Mouse (Mus musculus): Measurements from ENCODE around the gene Dstn. TPM values are rescaled to one million over a fixed set of nuclear protein-coding genes. Genes with fewer than 3 reads are reported as not detected.

The Dstn gene
- polyA plus RNA-seq, 1 experiment = 179 TPM

DNA sequence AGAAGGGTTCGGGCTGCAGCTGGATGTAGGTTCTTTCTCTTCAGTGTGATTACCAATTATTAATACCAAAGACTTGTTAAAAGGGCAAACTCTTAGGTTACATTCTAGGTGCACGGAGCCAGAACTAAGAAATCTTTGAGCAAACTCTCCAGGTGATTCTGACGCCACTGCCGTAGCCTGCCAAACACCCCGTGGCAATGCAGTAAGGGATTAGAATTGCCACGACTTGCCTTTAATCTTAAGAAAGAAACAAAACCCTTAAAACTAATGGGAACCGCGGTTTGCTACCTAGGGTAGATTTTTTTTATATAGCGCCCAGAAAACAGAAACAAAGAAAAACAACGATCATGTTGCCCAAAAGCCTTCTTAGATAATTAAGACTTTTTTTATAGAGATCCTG lies 899 bp upstream of the Dstn start:
- peak overlapping the region; percentile 87 for H3K27ac ChIP-seq (ENCODE audit: insufficient read depth, low read depth, low read length)
- H3K4me3 ChIP-seq (ENCODE audit: insufficient read depth, low read length) = peak overlapping the region; percentile 91
- peaks cover 19% of the 10 kb centered on the region for H3K4me1 ChIP-seq (ENCODE audit: control insufficient read depth, insufficient read depth, low read length)
- no peak for TF ChIP-seq CTCF (IDR thresholded peaks at IDR 0.05; ENCODE audit: low read depth, low read length)
- no peak for TF ChIP-seq POLR2A (IDR thresholded peaks at IDR 0.05; ENCODE audit: borderline replicate concordance, low read depth, low read length)

DNA sequence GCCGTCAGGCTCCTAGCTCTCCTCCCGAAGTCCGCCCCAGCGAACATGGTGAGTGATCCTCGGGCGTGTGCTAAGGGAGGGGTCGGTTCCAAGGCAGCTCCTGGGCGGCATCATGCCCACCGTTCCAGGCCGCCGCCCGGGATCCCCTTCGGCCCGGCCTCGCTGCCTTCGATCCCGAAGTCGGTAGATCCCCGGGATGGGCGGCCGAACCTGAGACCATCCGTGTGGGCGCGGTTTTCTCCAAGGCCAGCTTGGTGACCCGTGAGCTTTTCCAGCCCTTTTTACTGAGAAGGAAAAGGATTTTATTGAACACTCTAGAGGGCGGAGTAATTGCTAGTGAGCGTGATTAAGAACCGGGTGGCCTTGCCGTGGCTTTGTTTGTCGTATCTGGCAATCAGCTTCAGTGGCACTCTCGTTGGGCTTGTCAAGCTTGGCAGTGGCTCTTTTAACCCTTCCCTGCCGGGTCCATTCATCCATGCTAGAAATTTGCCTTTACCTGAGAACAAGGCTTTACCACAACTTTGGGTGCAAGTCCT lies 548 bp downstream of the Dstn start:
- Histone ChIP-seq H3K4me3 (ENCODE audit: insufficient read depth, low read length) (peak overlapping the region; percentile 91), H3K4me1 (ENCODE audit: control insufficient read depth, insufficient read depth, low read length) (peaks cover 18% of the 10 kb centered on the region), H3K27ac (ENCODE audit: insufficient read depth, low read depth, low read length) (peak overlapping the region; percentile 71)
- no peak for TF ChIP-seq CTCF (IDR thresholded peaks at IDR 0.05; ENCODE audit: low read depth, low read length)
- no peak for TF ChIP-seq POLR2A (IDR thresholded peaks at IDR 0.05; ENCODE audit: borderline replicate concordance, low read depth, low read length)

DNA sequence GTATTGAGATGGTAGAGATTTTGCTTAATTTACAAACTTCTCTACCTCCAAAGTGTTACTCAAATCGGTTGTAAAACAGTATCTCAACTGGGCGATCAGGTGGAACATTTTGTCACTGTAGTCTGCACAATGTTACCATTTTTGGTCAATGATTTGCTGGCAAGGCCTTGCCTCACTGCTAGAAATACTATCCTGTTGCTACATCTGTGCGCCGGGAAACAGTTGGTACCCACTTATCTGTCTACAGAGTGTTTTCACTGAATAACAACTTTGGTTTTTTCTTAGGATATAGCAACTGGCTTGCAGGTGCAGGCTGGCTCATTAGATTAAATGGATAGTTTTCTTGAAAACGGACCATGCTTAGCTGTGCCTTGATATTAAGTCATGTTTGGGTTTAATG lies 1.1 kb downstream of the Dstn start:
- peaks cover 22% of the 10 kb centered on the region for H3K4me1 ChIP-seq (ENCODE audit: control insufficient read depth, insufficient read depth, low read length)
- H3K4me3 ChIP-seq (ENCODE audit: insufficient read depth, low read length) = peak overlapping the region; percentile 91

DNA sequence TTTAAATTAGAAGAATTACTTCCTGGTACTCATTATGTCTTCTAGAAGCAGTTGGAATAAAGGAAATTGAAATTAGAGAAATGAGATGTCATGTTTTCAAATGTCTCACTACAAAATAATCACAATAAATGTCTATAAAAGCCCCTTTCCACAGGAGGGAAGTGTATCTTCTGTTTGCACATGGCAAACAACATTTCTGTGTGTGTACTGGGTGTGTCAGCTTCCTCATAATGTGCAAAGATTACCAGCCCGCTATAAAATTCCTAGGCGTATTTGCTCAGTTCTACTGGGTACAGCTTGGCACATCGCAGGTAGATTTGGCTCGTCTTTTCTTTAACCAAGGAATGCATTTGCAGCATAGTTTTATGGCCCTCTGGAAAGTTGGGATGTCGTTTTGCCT lies 2.5 kb downstream of the Dstn start:
- Histone ChIP-seq H3K27ac (ENCODE audit: insufficient read depth, low read depth, low read length) (no peak overlapping the region), H3K4me3 (ENCODE audit: insufficient read depth, low read length) (no peak overlapping the region), H3K4me1 (ENCODE audit: control insufficient read depth, insufficient read depth, low read length) (peaks cover 22% of the 10 kb centered on the region)
- no peak for TF ChIP-seq POLR2A (IDR thresholded peaks at IDR 0.05; ENCODE audit: borderline replicate concordance, low read depth, low read length)

More for the DNA sequence above, 1.1 kb downstream of the Dstn start:
- TF ChIP-seq CTCF (IDR thresholded peaks at IDR 0.05; ENCODE audit: low read depth, low read length) = no peak
- TF ChIP-seq POLR2A (IDR thresholded peaks at IDR 0.05; ENCODE audit: borderline replicate concordance, low read depth, low read length) = no peak
- peak overlapping the region; percentile 71; the same call in 1 of the 2 replicates for H3K27ac ChIP-seq (ENCODE audit: insufficient read depth, low read depth, low read length)

DNA sequence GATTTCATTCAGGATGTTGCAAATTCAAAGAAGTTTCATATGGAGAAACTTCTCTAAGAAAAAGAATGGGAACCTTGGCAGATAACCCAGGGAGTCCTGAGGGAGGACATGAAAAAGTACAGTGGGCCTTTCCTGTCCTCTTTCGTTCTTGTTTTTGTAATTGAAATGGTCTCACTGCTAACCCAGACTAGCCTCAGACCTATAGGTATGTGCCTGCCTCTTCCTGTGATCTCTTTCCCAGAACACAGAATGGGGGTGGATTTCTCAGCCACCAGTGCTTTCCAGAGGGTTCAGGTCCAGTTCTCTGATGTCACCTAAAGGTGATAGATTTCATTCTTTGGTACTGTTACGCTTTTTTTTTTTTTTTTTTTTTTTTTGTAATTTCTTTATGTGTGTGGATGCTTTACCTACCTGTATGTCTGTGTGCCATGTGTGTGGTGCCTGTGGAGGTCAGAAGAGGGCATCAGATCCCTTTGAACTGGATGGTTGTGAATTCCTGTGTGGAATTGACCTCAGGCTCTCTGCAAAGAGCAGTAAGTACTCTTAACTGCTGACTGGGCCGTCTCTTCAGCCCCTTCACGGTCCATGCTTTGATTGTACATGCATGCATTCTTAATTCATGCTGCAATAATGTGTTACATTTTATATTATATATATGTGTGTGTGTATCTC lies 3.8 kb downstream of the Dstn start:
- peaks cover 27% of the 10 kb centered on the region for H3K4me1 ChIP-seq (ENCODE audit: control insufficient read depth, insufficient read depth, low read length)
- no peak overlapping the region for H3K4me3 ChIP-seq (ENCODE audit: insufficient read depth, low read length)
- TF ChIP-seq POLR2A (IDR thresholded peaks at IDR 0.05; ENCODE audit: borderline replicate concordance, low read depth, low read length) (no peak), CTCF (IDR thresholded peaks at IDR 0.05; ENCODE audit: low read depth, low read length) (no peak)
- no peak overlapping the region for H3K27ac ChIP-seq (ENCODE audit: insufficient read depth, low read depth, low read length)

DNA sequence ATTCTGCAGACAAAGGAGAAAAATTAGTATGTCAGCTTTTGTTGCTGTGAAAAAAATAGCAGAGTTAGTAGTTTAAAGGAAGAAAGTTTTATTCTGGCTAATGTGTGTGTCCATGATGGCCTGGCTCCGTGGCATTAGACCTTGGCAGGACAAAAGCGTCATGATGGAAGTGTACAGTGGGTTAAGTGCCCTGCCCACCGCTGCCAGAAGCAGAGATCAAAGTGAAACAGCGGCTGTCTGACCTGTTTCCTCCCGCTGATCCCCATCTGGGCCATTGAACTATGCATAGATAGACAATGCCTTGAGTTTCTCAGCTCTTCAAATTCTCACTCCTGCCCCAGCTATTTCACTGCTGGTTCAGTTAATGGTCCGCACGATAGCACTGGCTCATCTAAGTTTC lies 9.0 kb downstream of the Dstn start:
- H3K27ac ChIP-seq (ENCODE audit: insufficient read depth, low read depth, low read length) = no peak overlapping the region
- TF ChIP-seq POLR2A (IDR thresholded peaks at IDR 0.05; ENCODE audit: borderline replicate concordance, low read depth, low read length) (no peak), CTCF (IDR thresholded peaks at IDR 0.05; ENCODE audit: low read depth, low read length) (no peak)

DNA sequence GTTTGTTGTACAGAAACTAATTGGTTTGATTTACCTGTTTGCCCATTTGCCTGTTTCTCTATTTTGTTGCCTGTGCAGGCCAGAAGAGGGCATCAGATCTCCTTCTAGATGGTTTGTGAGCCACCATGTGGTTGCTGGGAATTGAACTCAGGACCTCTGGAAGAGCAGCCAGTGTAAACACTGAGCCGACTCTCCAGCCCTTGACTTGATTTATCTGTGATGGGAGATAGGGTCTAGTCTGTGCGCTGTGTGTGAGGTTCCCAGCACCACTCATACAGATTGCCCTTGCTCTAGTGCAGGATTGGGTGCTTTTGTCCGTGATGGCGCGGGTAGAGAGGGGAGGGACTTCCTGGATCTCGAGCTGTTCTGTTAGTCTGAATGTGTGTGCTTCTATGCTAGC lies 10.7 kb downstream of the Dstn start:
- TF ChIP-seq POLR2A (IDR thresholded peaks at IDR 0.05; ENCODE audit: borderline replicate concordance, low read depth, low read length) = no peak
- TF ChIP-seq CTCF (IDR thresholded peaks at IDR 0.05; ENCODE audit: low read depth, low read length) = no peak; the same call in 1 of the 2 replicates
- Histone ChIP-seq H3K27ac (ENCODE audit: insufficient read depth, low read depth, low read length) (no peak overlapping the region), H3K4me3 (ENCODE audit: insufficient read depth, low read length) (no peak overlapping the region), H3K4me1 (ENCODE audit: control insufficient read depth, insufficient read depth, low read length) (peaks cover 16% of the 10 kb centered on the region)

More for the DNA sequence above, 9.0 kb downstream of the Dstn start:
- H3K4me3 ChIP-seq (ENCODE audit: insufficient read depth, low read length) = no peak overlapping the region
- peaks cover 20% of the 10 kb centered on the region for H3K4me1 ChIP-seq (ENCODE audit: control insufficient read depth, insufficient read depth, low read length)

DNA sequence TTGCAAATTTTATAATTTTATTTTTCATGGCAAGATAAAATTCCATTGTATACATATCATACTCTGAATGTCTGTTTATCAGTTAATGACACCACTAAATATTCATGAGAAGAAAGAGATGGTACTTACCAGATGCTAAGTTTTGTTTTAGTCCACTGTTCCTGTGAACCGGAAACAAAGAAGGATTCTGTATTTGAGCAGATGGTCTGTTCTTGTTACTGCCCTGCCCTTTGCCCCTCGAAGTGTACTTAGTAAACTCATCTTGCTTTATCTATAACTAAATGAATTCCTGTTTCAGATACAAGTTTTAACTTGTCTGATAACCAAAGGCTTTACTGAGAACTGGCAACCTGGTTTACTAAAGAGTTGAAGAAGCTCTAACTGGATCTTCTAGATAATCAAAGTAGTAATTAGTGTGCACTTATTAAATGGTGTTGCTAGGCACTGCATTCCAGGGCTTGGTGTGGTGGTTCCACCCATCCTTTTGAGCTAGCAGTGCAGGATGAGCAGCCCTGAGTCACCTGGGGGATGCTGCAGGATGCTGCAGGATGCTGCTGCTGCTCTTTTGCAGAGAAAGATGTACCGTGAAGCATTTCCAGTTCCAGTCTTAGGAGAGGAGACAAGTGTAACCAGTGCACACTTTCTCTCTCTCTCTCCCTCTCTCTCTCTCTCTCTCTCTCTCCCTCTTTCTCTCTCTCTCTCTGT lies 14.6 kb downstream of the Dstn start:
- H3K4me3 ChIP-seq (ENCODE audit: insufficient read depth, low read length) = no peak overlapping the region
- TF ChIP-seq POLR2A (IDR thresholded peaks at IDR 0.05; ENCODE audit: borderline replicate concordance, low read depth, low read length) = no peak
- TF ChIP-seq CTCF (IDR thresholded peaks at IDR 0.05; ENCODE audit: low read depth, low read length) = no peak
- H3K4me1 ChIP-seq (ENCODE audit: control insufficient read depth, insufficient read depth, low read length) = peaks cover 7% of the 10 kb centered on the region
- H3K27ac ChIP-seq (ENCODE audit: insufficient read depth, low read depth, low read length) = no peak overlapping the region

DNA sequence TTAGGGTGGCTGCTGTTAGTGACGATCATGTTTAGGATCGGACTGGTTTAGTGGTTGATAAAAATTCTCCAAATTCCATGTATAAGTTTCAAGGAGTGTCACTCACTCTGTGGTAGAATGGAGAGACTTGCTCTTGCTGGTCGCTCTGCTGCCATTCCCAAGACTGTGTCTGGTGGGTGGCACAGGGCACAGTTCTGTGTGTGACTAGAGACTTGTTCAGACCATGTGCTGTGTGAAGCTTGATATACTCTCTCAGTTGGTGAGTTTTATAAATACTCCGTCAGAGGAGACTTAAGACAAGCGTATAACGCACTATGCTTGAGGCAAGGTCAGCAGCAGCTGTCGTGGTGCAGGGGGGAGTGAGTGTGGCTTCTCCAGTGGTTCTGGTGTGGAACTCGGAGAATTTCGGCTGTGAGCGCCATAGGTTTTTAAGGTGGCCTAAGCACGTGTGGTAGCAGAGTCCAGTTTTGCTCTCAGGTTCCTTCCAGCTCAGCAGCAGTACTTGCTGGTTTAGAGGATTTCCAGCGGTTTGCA lies 17.3 kb downstream of the Dstn start:
- H3K27ac ChIP-seq (ENCODE audit: insufficient read depth, low read depth, low read length) = no peak overlapping the region
- no peak overlapping the region for H3K4me3 ChIP-seq (ENCODE audit: insufficient read depth, low read length)
- H3K4me1 ChIP-seq (ENCODE audit: control insufficient read depth, insufficient read depth, low read length) = peaks cover 12% of the 10 kb centered on the region
- TF ChIP-seq CTCF (IDR thresholded peaks at IDR 0.05; ENCODE audit: low read depth, low read length) = no peak
- TF ChIP-seq POLR2A (IDR thresholded peaks at IDR 0.05; ENCODE audit: borderline replicate concordance, low read depth, low read length) = no peak

DNA sequence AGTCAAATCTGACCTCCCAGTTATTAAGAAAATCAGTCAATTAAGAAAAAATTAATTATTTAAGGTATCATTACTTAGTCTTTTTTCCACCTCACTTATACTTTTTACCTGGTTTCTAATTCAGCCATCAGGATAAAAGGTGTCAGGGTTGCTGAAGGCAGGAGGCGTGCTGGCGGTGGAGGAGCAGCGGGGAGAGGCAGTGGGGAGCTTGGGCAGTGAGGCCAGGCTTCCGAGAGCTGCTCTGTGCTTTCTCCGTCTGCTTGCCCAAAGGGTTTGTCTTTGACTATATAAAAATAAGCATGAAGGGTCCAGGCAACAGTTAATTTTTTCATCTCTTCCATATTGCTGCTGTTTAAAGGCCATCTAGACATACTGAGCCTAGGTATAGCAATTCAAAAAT lies 18.4 kb downstream of the Dstn start:
- Histone ChIP-seq H3K27ac (ENCODE audit: insufficient read depth, low read depth, low read length) (no peak overlapping the region), H3K4me1 (ENCODE audit: control insufficient read depth, insufficient read depth, low read length) (peaks cover 12% of the 10 kb centered on the region), H3K4me3 (ENCODE audit: insufficient read depth, low read length) (no peak overlapping the region)
- TF ChIP-seq POLR2A (IDR thresholded peaks at IDR 0.05; ENCODE audit: borderline replicate concordance, low read depth, low read length) (no peak), CTCF (IDR thresholded peaks at IDR 0.05; ENCODE audit: low read depth, low read length) (no peak)

Data from bone marrow macrophage, adult 2 months (primary cell).